Mouse (Mus musculus) thymus, adult 2 months (tissue): ENCODE results near the gene Olfr870.

Experiments
- CTCF ChIP-seq: fragments of 200-500 bp; IDR thresholded peaks from 2 replicates; pipeline ENCODE4 v1.5.1; 2012; ENCODE audit warnings: mild to moderate bottlenecking, control low read depth, low read length, moderate library complexity, borderline replicate concordance; ENCODE audit not compliant: control insufficient read depth, poor library complexity, insufficient read depth; ENCODE audit errors: extremely low read depth
- POLR2A ChIP-seq: fragments of 200-500 bp; IDR thresholded peaks from 2 replicates; pipeline ENCODE4 v1.6.1; 2012; ENCODE audit warnings: mild to moderate bottlenecking, low read length, control low read depth, moderate library complexity; ENCODE audit not compliant: control insufficient read depth, poor library complexity, insufficient read depth; ENCODE audit errors: extremely low read depth

- TF ChIP-seq CTCF (no peak), POLR2A (no peak)
Observed at GRCm38 (mm10) chr9:20202131-20202530, 28.3 kb upstream of the Olfr870 start.
